Mouse (Mus musculus): ENCODE results near the gene Prn. TPM values are rescaled to one million over a fixed set of nuclear protein-coding genes. Genes with fewer than 3 reads are reported as not detected.

The Prn gene
- polyA plus RNA-seq, 1 experiment from 2014 or later, result not detected

- Histone ChIP-seq H3K27me3 (ENCODE audit: control insufficient read depth, insufficient read depth, low read length) (no peaks in the 10 kb centered on the region), H3K36me3 (ENCODE audit: control insufficient read depth, insufficient read depth, low read length) (no peaks in the 10 kb centered on the region), H3K27ac (replicated peaks; ENCODE audit: low read depth, low read length) (no peak overlapping the region), H3K4me2 (ENCODE audit: low read depth, severe bottlenecking) (peak overlapping the region; percentile 8; the same call in 1 of the 2 replicates), H3K4me1 (ENCODE audit: control insufficient read depth, insufficient read depth, low read length) (peaks cover 2% of the 10 kb centered on the region; the same call in 1 of the 2 replicates), H3K9ac (ENCODE audit: low read length) (no peak overlapping the region), H3K9me3 (ENCODE audit: control insufficient read depth, low read length) (no peaks in the 10 kb centered on the region), H3K4me3 (ENCODE audit: low read depth, low read length) (0 out of 2 replicates have a peak overlapping the region, but pooled peaks have one; percentile 52)
- 39% methylated on average over 2 of the region's 2 CpGs for WGBS
- ATAC-seq (ENCODE audit: insufficient number of reproducible peaks, low FRiP score, low TSS enrichment, low read depth), result no peak
- DNase-seq (ENCODE audit: low spot score), result no peak
Observed at GRCm38 (mm10) chr2:131910847-131911246, 1.1 kb downstream of the Prn start.

GRCm38 (mm10) chr2:131911341-131911740 is 1.6 kb downstream of the Prn start:
- DNase-seq (ENCODE audit: low spot score) (no peak), ATAC-seq (ENCODE audit: insufficient number of reproducible peaks, low FRiP score, low TSS enrichment, low read depth) (no peak)
- no peak overlapping the region for H3K27ac ChIP-seq (replicated peaks; ENCODE audit: low read depth, low read length)
- H3K4me2 ChIP-seq (ENCODE audit: low read depth, severe bottlenecking), result no peak overlapping the region
- H3K4me3 ChIP-seq (ENCODE audit: low read depth, low read length), result no peak overlapping the region
- H3K27me3 ChIP-seq (ENCODE audit: control insufficient read depth, insufficient read depth, low read length), result no peaks in the 10 kb centered on the region
- 17% methylated on average over 4 of the region's 4 CpGs for WGBS
- H3K9ac ChIP-seq (ENCODE audit: low read length), result no peak overlapping the region
- H3K9me3 ChIP-seq (ENCODE audit: control insufficient read depth, low read length), result no peaks in the 10 kb centered on the region
- peaks cover 2% of the 10 kb centered on the region; the same call in 1 of the 2 replicates for H3K4me1 ChIP-seq (ENCODE audit: control insufficient read depth, insufficient read depth, low read length)
- no peaks in the 10 kb centered on the region for H3K36me3 ChIP-seq (ENCODE audit: control insufficient read depth, insufficient read depth, low read length)

GRCm38 (mm10) chr2:131912526-131913258 is 2.9 kb downstream of the Prn start:
- H3K9me3 ChIP-seq (ENCODE audit: control insufficient read depth, low read length), result no peaks in the 10 kb centered on the region
- H3K9ac ChIP-seq (ENCODE audit: low read length), result no peak overlapping the region
- ATAC-seq (ENCODE audit: insufficient number of reproducible peaks, low FRiP score, low TSS enrichment, low read depth) (no peak), DNase-seq (ENCODE audit: low spot score) (no peak)
- no peak overlapping the region for H3K27ac ChIP-seq (replicated peaks; ENCODE audit: low read depth, low read length)
- no peaks in the 10 kb centered on the region for H3K36me3 ChIP-seq (ENCODE audit: control insufficient read depth, insufficient read depth, low read length)
- H3K4me3 ChIP-seq (ENCODE audit: low read depth, low read length), result no peak overlapping the region
- no peak overlapping the region for H3K4me2 ChIP-seq (ENCODE audit: low read depth, severe bottlenecking)
- no peaks in the 10 kb centered on the region for H3K27me3 ChIP-seq (ENCODE audit: control insufficient read depth, insufficient read depth, low read length)
- WGBS, result 74% methylated on average over 8 of the region's 8 CpGs
- peaks cover 2% of the 10 kb centered on the region; the same call in 1 of the 2 replicates for H3K4me1 ChIP-seq (ENCODE audit: control insufficient read depth, insufficient read depth, low read length)

- Histone ChIP-seq H3K4me2 (ENCODE audit: low read depth, severe bottlenecking) (no peak overlapping the region), H3K4me1 (ENCODE audit: control insufficient read depth, insufficient read depth, low read length) (no peaks in the 10 kb centered on the region), H3K9ac (ENCODE audit: low read length) (no peak overlapping the region), H3K27me3 (ENCODE audit: control insufficient read depth, insufficient read depth, low read length) (no peaks in the 10 kb centered on the region), H3K27ac (replicated peaks; ENCODE audit: low read depth, low read length) (no peak overlapping the region), H3K9me3 (ENCODE audit: control insufficient read depth, low read length) (no peaks in the 10 kb centered on the region), H3K36me3 (ENCODE audit: control insufficient read depth, insufficient read depth, low read length) (no peaks in the 10 kb centered on the region), H3K4me3 (ENCODE audit: low read depth, low read length) (no peak overlapping the region)
- 80% methylated on average over 7 of the region's 7 CpGs for WGBS
- ATAC-seq (ENCODE audit: insufficient number of reproducible peaks, low FRiP score, low TSS enrichment, low read depth) (no peak), DNase-seq (ENCODE audit: low spot score) (no peak)
Observed at GRCm38 (mm10) chr2:131932275-131932902, 22.6 kb downstream of the Prn start.

- no peaks in the 10 kb centered on the region for H3K4me1 ChIP-seq (ENCODE audit: control insufficient read depth, insufficient read depth, low read length)
- H3K27ac ChIP-seq (replicated peaks; ENCODE audit: low read depth, low read length), result no peak overlapping the region
- no peak overlapping the region for H3K4me2 ChIP-seq (ENCODE audit: low read depth, severe bottlenecking)
- no peak overlapping the region; the same call in 1 of the 2 replicates for H3K9ac ChIP-seq (ENCODE audit: low read length)
- no peaks in the 10 kb centered on the region for H3K9me3 ChIP-seq (ENCODE audit: control insufficient read depth, low read length)
- WGBS, result 39% methylated on average over 6 of the region's 6 CpGs
- H3K4me3 ChIP-seq (ENCODE audit: low read depth, low read length), result no peak overlapping the region
- DNase-seq (ENCODE audit: low spot score), result no peak
- no peaks in the 10 kb centered on the region for H3K36me3 ChIP-seq (ENCODE audit: control insufficient read depth, insufficient read depth, low read length)
- no peak for ATAC-seq (ENCODE audit: insufficient number of reproducible peaks, low FRiP score, low TSS enrichment, low read depth)
- no peaks in the 10 kb centered on the region for H3K27me3 ChIP-seq (ENCODE audit: control insufficient read depth, insufficient read depth, low read length)
Observed at GRCm38 (mm10) chr2:131933013-131933412, 23.3 kb downstream of the Prn start.

GRCm38 (mm10) chr2:131933598-131933997 is 23.8 kb downstream of the Prn start:
- H3K9ac ChIP-seq (ENCODE audit: low read length), result peak overlapping the region; percentile 22; the same call in 1 of the 2 replicates
- 75% methylated on average over 3 of the region's 3 CpGs for WGBS

GRCm38 (mm10) chr2:131934243-131934642 is 24.5 kb downstream of the Prn start:
- WGBS, result 84% methylated on average over 2 of the region's 2 CpGs
- Histone ChIP-seq H3K9ac (ENCODE audit: low read length) (no peak overlapping the region), H3K4me3 (ENCODE audit: low read depth, low read length) (no peak overlapping the region), H3K27ac (replicated peaks; ENCODE audit: low read depth, low read length) (no peak overlapping the region), H3K27me3 (ENCODE audit: control insufficient read depth, insufficient read depth, low read length) (no peaks in the 10 kb centered on the region), H3K4me2 (ENCODE audit: low read depth, severe bottlenecking) (no peak overlapping the region), H3K36me3 (ENCODE audit: control insufficient read depth, insufficient read depth, low read length) (no peaks in the 10 kb centered on the region), H3K4me1 (ENCODE audit: control insufficient read depth, insufficient read depth, low read length) (no peaks in the 10 kb centered on the region), H3K9me3 (ENCODE audit: control insufficient read depth, low read length) (no peaks in the 10 kb centered on the region)
- ATAC-seq (ENCODE audit: insufficient number of reproducible peaks, low FRiP score, low TSS enrichment, low read depth) (no peak), DNase-seq (ENCODE audit: low spot score) (no peak)

More at GRCm38 (mm10) chr2:131933598-131933997, 23.8 kb downstream of the Prn start:
- ATAC-seq (ENCODE audit: insufficient number of reproducible peaks, low FRiP score, low TSS enrichment, low read depth), result no peak
- no peak for DNase-seq (ENCODE audit: low spot score)
- Histone ChIP-seq H3K27ac (replicated peaks; ENCODE audit: low read depth, low read length) (no peak overlapping the region; the same call in 1 of the 2 replicates), H3K4me2 (ENCODE audit: low read depth, severe bottlenecking) (no peak overlapping the region), H3K4me3 (ENCODE audit: low read depth, low read length) (no peak overlapping the region), H3K36me3 (ENCODE audit: control insufficient read depth, insufficient read depth, low read length) (no peaks in the 10 kb centered on the region), H3K27me3 (ENCODE audit: control insufficient read depth, insufficient read depth, low read length) (no peaks in the 10 kb centered on the region), H3K9me3 (ENCODE audit: control insufficient read depth, low read length) (no peaks in the 10 kb centered on the region), H3K4me1 (ENCODE audit: control insufficient read depth, insufficient read depth, low read length) (no peaks in the 10 kb centered on the region)

GRCm38 (mm10) chr2:131935390-131936105 is 25.8 kb downstream of the Prn start:
- no peak for ATAC-seq (ENCODE audit: insufficient number of reproducible peaks, low FRiP score, low TSS enrichment, low read depth)
- H3K27me3 ChIP-seq (ENCODE audit: control insufficient read depth, insufficient read depth, low read length), result no peaks in the 10 kb centered on the region
- no peak overlapping the region for H3K4me3 ChIP-seq (ENCODE audit: low read depth, low read length)
- no peaks in the 10 kb centered on the region for H3K36me3 ChIP-seq (ENCODE audit: control insufficient read depth, insufficient read depth, low read length)
- WGBS, result 84% methylated on average over 10 of the region's 10 CpGs
- H3K9ac ChIP-seq (ENCODE audit: low read length), result no peak overlapping the region
- no peak overlapping the region for H3K27ac ChIP-seq (replicated peaks; ENCODE audit: low read depth, low read length)
- no peaks in the 10 kb centered on the region for H3K9me3 ChIP-seq (ENCODE audit: control insufficient read depth, low read length)
- DNase-seq (ENCODE audit: low spot score), result no peak
- H3K4me2 ChIP-seq (ENCODE audit: low read depth, severe bottlenecking), result no peak overlapping the region
- no peaks in the 10 kb centered on the region for H3K4me1 ChIP-seq (ENCODE audit: control insufficient read depth, insufficient read depth, low read length)

Data from limb, embryonic 11.5 days (tissue).